Mouse (Mus musculus): ENCODE data around the gene Strada.
"Not testable (repeated sequence)": the region's sequence is repeated elsewhere in the genome, so short reads cannot be mapped to it uniquely, and the experiment has no call there.

Strada gene

DNA sequence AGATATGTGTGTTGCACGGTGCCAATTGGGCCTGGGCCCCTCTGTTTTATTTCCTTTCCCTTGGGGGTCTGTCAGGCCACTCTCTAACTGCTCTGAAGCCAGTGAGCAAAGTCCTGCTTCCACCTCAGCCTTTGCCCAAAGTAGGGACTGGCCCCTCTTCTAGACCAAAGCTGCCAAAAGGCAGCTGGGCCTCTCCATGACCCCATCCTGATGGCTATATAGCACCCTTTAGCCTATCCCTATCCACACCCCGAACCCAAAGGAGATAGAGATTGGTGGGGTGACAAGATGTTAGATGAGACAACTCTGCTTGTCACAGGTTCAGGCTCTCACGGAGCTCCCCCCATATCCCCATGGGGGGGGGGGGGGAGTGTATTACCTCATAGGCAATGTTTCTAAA, 46.2 kb downstream of the Strada start:
- no peak for DNase-seq (ENCODE audit: low read depth)

DNA sequence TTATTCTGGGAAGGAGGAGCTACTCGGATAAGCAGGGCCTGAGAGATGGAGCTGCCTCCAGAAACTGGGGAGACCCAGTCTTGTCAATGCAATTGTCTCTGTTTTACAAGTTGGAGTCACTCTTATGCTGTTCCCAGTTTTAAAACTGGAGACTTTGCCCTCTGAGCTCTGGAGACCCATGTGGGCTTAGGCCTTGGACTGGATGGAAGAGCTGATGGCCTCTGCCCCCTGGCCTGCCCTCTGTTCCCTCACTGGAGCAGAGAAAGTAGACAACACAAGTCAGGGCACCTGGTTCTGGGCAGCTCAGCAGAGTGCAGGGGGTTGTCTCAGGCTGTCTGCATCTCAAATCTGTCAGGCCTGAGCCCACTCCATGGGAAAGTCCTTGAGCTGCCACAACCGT, 47.2 kb downstream of the Strada start:
- no peak for DNase-seq (ENCODE audit: low read depth)

DNA sequence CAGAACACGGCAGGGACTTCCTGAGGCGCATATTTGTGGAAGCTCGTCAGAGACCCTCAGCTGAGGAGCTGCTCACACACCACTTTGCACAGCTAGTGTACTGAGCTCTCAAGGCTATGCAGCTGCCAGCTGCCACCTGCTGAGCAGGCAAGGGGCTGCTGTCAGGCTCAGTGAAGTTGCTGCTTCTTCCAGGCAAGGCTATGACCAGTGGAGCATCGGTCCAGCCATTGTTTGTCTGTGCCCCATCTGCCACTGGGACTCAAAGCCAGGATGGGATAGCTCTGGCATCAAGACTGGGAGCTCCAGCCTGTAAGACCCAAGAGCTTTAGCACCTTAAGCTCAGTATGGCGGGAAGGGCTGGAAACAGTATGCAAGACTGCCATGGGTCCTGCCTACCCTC, 47.9 kb downstream of the Strada start:
- no peak for DNase-seq (ENCODE audit: low read depth)

DNA sequence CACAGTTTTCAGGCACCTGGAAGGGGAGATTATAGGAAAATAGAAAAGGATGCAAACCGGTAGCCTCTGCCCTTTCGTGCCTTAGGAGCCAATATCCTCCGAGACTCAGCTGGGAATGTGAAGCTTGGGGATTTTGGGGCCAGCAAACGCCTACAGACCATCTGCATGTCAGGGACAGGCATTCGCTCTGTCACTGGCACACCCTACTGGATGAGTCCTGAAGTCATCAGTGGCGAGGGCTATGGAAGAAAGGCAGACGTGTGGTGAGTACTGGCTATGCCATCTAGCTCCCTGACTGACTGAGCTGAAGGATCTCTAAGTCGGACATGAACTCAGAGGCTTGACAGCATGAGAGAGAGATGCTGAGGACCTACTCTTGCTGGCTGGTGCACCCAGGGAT, 49.8 kb downstream of the Strada start:
- DNase-seq (ENCODE audit: low read depth), result no peak

DNA sequence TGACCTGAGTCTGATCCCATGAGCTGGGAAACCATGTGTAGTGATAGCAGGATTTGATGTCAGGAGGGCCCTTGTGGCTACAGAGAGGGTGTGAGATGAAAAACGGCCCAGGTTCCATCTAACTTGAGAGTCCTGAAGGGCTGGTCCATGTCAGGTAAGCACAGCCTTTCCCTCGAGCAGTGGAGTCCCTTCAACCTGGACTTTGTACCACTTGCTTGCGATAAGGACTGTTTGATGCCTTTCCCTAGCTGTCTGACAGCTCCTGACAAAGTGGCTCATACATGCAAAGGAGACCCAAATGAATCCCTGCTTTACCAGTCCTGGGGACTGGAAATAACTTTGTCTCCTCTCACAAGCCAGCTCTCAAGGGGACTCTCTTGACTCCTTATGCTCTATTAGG, 50.7 kb downstream of the Strada start:
- DNase-seq (ENCODE audit: low read depth), result no peak

DNA sequence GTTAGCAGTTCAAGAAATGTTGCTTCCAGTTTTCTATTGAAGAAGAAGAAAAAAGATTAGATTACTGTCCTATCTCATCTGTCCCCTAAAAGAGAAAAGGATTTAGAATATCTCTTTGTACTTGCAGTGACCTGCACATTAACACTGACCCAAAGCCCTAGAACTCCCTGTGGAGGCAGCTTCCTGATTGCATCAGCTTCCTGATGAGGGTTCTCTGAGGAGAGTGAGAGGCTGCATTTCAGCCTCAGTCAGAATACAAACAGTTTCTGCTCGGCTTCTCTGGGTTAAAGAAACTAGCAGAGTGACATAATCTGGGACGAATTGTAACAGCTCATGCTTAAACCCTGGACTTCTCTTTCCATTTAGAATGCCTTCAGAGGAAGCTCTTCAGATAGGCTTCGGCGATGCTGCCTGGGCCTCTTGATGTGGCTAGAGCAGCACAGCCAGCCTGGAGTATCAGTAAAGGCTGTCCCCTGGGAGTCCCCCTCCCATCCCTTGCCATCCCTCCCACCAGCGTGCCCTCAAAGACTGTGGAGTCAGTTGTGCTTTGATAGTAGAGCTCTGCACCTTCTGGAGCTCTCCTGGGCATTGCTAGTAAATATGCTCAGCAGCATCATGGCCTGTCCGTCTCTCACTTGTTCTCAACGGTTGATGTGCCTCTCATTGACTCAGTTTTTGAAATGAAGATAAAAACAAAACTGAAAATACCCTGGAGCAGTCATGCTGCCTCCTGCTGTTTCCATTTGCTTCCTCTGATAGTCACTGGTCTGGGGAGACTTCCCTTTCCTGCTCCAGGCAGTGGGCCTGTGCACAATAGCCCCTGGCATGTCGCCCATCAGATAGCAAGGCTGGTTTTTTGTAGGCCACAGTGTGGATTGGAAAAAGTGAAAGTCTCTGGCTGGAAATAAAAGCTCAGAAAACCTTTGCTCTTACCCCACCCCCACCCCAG, 67.1 kb downstream of the Strada start:
- DNase-seq (ENCODE audit: low read depth), result peak; percentile 46

DNA sequence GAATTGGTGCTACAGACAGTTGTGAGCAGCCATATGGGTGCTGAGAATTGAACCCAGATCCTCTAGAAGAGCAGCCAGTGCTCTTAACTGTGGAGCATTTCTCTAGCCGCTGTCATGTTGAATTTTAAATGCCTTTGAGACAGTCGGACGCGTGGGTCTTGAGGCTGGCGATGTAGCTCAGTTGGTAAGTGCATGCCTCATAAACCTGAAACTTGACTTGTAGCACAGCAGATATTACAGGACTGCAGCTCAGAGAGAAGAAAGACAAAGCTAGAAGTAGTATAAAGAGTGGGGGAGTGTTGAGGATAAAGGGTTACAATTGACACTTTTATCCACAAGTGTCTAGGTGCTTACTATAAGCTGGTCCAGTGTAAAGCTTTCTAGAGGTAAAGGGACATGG, 69.5 kb downstream of the Strada start:
- no peak for DNase-seq (ENCODE audit: low read depth)

DNA sequence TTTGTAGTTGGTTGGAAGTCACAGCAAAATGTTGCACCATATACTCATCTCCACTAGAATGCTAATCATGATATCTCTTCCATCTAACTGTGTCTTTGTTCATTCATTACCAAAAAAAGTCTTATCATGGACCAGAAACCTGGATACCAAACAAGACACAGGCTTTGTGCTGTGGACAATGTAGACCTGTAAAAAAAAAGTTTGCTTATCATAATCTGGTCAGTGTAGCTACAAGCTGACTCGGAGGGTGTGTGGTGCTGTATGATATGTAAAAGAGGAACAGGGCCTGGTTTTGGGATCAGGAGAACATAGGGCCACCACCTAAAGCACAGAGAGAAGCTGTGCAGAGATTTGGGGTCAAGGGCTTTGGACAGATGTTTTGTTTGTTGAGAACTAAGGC, 72.5 kb downstream of the Strada start:
- no peak for DNase-seq (ENCODE audit: low read depth)

DNA sequence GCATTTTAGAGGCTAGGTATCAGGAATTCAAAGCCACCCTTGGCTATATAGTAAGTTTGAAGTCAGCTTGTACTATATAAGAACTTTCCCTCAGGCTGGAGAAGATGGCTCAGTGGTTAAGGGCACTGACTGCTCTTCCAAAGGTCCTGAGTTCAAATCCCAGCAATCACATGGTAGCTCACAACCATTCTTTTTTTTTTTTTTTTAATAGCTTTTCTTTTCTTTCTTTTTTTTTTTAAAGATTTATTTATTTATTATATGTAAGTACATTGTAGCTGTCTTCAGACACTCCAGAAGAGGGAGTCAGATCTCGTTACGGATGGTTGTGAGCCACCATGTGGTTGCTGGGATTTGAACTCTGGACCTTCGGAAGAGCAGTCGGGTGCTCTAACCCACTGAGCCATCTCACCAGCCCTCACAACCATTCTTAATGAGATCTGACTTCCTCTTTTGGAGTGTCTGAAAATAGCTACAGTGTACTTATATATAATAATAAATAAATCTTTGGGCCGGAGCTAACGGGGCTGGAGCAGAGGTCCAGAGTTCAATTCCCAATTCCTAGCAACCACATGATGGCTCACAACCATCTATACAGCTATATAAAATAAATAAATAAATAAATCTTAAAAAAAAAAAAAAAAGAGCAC, 75.1 kb downstream of the Strada start:
- not testable (repeated sequence) for DNase-seq (ENCODE audit: low read depth)

DNA sequence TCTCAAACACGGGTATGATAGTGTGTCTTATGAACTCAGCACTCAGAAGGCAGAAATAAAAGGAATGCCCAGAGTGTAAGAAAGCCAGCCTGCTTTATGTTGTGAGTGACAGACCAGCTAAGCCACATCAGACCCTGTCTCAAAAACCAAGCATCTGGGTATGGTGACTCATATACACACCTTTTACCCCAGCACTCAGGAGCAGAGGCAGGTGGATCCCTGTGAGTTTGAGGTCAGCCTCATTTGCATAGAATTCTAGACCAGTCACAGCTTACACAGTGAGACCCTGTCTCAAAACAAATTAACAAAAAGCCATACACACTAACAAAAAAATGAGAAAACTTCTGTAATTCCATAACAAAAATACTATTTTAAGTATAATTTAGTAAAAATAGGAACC, 76.1 kb downstream of the Strada start:
- DNase-seq (ENCODE audit: low read depth), result no peak

DNA sequence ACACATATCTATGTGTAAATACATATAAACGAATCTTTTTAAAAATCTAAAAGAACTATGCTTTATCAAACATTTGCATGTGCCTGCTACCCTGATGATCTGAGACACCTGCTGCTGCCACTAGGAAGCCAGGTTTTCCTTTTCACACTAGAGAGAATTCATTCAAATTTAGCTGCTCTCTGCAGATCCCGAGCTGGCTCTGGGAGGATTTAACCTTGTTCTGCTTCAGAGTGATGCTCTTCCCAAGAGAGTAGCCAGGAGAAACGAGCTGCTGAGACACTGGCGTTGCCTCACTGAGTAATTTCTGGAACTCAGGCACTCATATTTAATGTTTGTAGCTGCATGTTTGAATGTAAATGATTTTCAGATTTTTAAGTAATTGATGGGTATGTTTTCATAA, 77.2 kb downstream of the Strada start:
- no peak for DNase-seq (ENCODE audit: low read depth)

DNA sequence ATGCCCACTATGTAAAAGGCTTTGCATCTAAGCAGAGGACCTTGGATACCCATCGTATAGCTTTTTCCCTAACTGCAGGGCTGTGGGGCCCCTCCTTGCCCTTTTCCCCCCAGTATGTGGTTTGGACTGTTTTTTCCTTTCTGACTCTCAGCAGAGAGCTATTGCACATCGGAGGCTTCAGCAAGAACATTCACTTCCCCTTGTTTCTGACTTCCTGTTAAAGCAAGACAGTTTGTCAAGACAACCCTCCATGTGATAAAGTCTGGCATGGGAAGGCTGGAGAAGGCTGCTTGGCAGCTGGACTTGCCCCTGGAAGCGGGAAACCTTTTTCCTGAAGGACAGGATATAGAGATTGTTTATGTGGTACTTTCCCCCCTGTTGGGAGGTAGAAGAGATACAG, 79.2 kb downstream of the Strada start:
- DNase-seq (ENCODE audit: low read depth), result no peak

DNA sequence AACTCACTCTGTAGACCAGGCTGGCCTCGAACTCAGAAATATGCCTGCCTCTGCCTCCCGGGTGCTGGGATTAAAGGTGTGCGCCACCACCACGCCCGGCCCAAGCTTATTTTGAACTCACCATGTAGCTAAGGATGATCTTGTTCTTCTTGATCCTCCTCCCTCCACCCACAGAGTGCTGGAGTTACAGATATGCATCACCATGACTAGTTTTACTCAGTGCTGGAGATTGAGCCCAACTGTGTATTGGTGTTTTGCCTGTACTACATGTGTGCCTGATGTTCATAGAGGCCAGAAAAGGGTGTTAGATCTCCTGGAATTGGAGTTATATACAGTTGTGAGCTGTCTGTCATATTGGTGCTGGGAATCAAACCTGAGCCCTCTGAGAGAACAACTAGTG, 79.7 kb downstream of the Strada start:
- no peak for DNase-seq (ENCODE audit: low read depth)
